Mouse (Mus musculus) kidney, postnatal 0 days (tissue): ENCODE measurements at regions not wholly inside any gene's neighbourhood (a gene's known extent, or its start where the extent isn't known, plus 50 kb on each side); places are given as distances from the start of the nearest gene placed in this dataset.

Experiments
- ATAC-seq: fragments of 200-750 bp; cut with Nextera tagmentation; replicated peaks from 2 replicates; pipeline ENCODE4 v1.8.0; 2017; ENCODE audit warnings: low read depth, moderate number of reproducible peaks, moderate TSS enrichment, moderate library complexity; ENCODE audit not compliant: low FRiP score
- DNase-seq: peaks from one replicate; pipeline ENCODE4 v3.0.0-alpha.2; 2016; ENCODE audit warnings: low spot score
- H3K27ac ChIP-seq: fragments of 300-500 bp; sonication (generic); 2 replicates; pipeline ENCODE4 v1.5.1; 2014; ENCODE audit warnings: mild to moderate bottlenecking
- H3K27me3 ChIP-seq: fragments of 300-500 bp; sonication (generic); 2 replicates; pipeline ENCODE4 v1.6.1; 2014; ENCODE audit warnings: low read length, mixed read lengths; ENCODE audit not compliant: insufficient read depth
- H3K36me3 ChIP-seq: fragments of 300-500 bp; sonication (generic); 2 replicates; pipeline ENCODE4 v1.6.1; 2014; ENCODE audit warnings: low read length, mixed read lengths; ENCODE audit not compliant: insufficient read depth
- H3K4me1 ChIP-seq: fragments of 300-500 bp; sonication (generic); replicated peaks from 2 replicates; pipeline ENCODE4 v1.6.1; 2014; ENCODE audit warnings: antibody characterized with exemption, low read length, mixed read lengths; ENCODE audit not compliant: insufficient read depth
- H3K4me2 ChIP-seq: fragments of 300-500 bp; sonication (generic); 2 replicates; pipeline ENCODE4 v1.6.1; 2014; ENCODE audit warnings: mild to moderate bottlenecking, low read length, moderate library complexity, mixed read lengths
- H3K4me3 ChIP-seq: fragments of 300-500 bp; sonication (generic); replicated peaks from 2 replicates; pipeline ENCODE4 v1.5.1; 2014; ENCODE audit warnings: low read depth, low read length
- H3K9ac ChIP-seq: fragments of 300-500 bp; sonication (generic); 2 replicates; pipeline ENCODE4 v1.6.1; 2014; ENCODE audit warnings: low read depth, low read length
- H3K9me3 ChIP-seq: fragments of 300-500 bp; sonication (generic); replicated peaks from 2 replicates; pipeline ENCODE4 v1.6.1; 2016; ENCODE audit warnings: low read length, inconsistent platforms, mixed read lengths
- CTCF ChIP-seq: IDR thresholded peaks from 2 replicates; pipeline ENCODE4 v1.5.1; 2016; ENCODE audit warnings: antibody characterized with exemption, low read depth, mild to moderate bottlenecking, moderate library complexity
- WGBS: fragments of 180-500 bp; shearing (Covaris S2); extraction: QIAGEN DNeasy Blood & Tissue Kit; methylation state at CpG from one replicate; pipeline ENCODE4 v1.1.7; 2014; 5-methylcytosine and 5-hydroxymethylcytosine counted together

GRCm38 (mm10) chr15:24422333-24422942 lies 991.1 kb downstream of the Basp1 start:
- Histone ChIP-seq H3K36me3 (no peaks in the 10 kb centered on the region), H3K4me2 (no peak overlapping the region), H3K27ac (no peak overlapping the region), H3K4me3 (no peak overlapping the region), H3K27me3 (no peaks in the 10 kb centered on the region), H3K9me3 (no peaks in the 10 kb centered on the region), H3K9ac (no peak overlapping the region), H3K4me1 (no peaks in the 10 kb centered on the region)
- TF ChIP-seq CTCF: no peak
- 61% methylated on average over 2 of the region's 2 CpGs for WGBS
- DNase-seq (no peak), ATAC-seq (no peak)

GRCm38 (mm10) chr15:24419736-24420135 lies 993.8 kb downstream of the Basp1 start:
- 59% methylated on average over 1 of the region's 1 CpGs for WGBS
- TF ChIP-seq CTCF: no peak
- no peaks in the 10 kb centered on the region for H3K36me3 ChIP-seq
- H3K4me1 ChIP-seq: no peaks in the 10 kb centered on the region
- no peak overlapping the region for H3K27ac ChIP-seq
- H3K4me3 ChIP-seq: no peak overlapping the region
- H3K9me3 ChIP-seq: no peaks in the 10 kb centered on the region
- ATAC-seq: no peak
- H3K27me3 ChIP-seq: no peaks in the 10 kb centered on the region
- H3K9ac ChIP-seq: no peak overlapping the region
- no peak overlapping the region for H3K4me2 ChIP-seq
- no peak for DNase-seq

GRCm38 (mm10) chr15:24419186-24419585 lies 994.4 kb downstream of the Basp1 start:
- Histone ChIP-seq H3K9ac (no peak overlapping the region), H3K4me3 (no peak overlapping the region), H3K4me1 (no peaks in the 10 kb centered on the region), H3K4me2 (no peak overlapping the region), H3K9me3 (no peaks in the 10 kb centered on the region), H3K27ac (no peak overlapping the region), H3K36me3 (no peaks in the 10 kb centered on the region), H3K27me3 (no peaks in the 10 kb centered on the region)
- no peak for ATAC-seq
- DNase-seq: no peak
- TF ChIP-seq CTCF: no peak
- WGBS: 73% methylated on average over 1 of the region's 1 CpGs

- H3K27me3 ChIP-seq: no peaks in the 10 kb centered on the region
- ATAC-seq (no peak), DNase-seq (peak; percentile 69)
- no peaks in the 10 kb centered on the region for H3K36me3 ChIP-seq
- H3K4me3 ChIP-seq: no peak overlapping the region
- no peak overlapping the region for H3K9ac ChIP-seq
- no peak overlapping the region for H3K4me2 ChIP-seq
- no peaks in the 10 kb centered on the region for H3K9me3 ChIP-seq
- 39% methylated on average over 3 of the region's 3 CpGs for WGBS
- peak; percentile 82 for TF ChIP-seq CTCF
- no peak overlapping the region for H3K27ac ChIP-seq
- H3K4me1 ChIP-seq: no peaks in the 10 kb centered on the region
Measured at GRCm38 (mm10) chr15:24407691-24408090, 1005.9 kb downstream of the Basp1 start.

GRCm38 (mm10) chr15:24405305-24405704 lies 1008.3 kb downstream of the Basp1 start:
- no peak overlapping the region for H3K9ac ChIP-seq
- 70% methylated on average over 1 of the region's 1 CpGs for WGBS
- no peak for DNase-seq
- no peak overlapping the region for H3K4me3 ChIP-seq
- H3K4me2 ChIP-seq: no peak overlapping the region
- TF ChIP-seq CTCF: no peak
- no peaks in the 10 kb centered on the region for H3K27me3 ChIP-seq
- H3K27ac ChIP-seq: no peak overlapping the region
- no peaks in the 10 kb centered on the region for H3K9me3 ChIP-seq
- H3K36me3 ChIP-seq: no peaks in the 10 kb centered on the region
- H3K4me1 ChIP-seq: no peaks in the 10 kb centered on the region
- ATAC-seq: no peak

GRCm38 (mm10) chr15:24400088-24400487 lies 1013.5 kb downstream of the Basp1 start:
- ATAC-seq (no peak), DNase-seq (no peak)
- no peaks in the 10 kb centered on the region for H3K4me1 ChIP-seq
- no peaks in the 10 kb centered on the region for H3K27me3 ChIP-seq
- no peaks in the 10 kb centered on the region for H3K9me3 ChIP-seq
- H3K27ac ChIP-seq: no peak overlapping the region
- no peaks in the 10 kb centered on the region for H3K36me3 ChIP-seq
- no peak overlapping the region for H3K4me2 ChIP-seq
- no peak for TF ChIP-seq CTCF
- WGBS: 83% methylated on average over 2 of the region's 2 CpGs
- no peak overlapping the region for H3K4me3 ChIP-seq
- no peak overlapping the region for H3K9ac ChIP-seq

- Histone ChIP-seq H3K27ac (no peak overlapping the region), H3K36me3 (no peaks in the 10 kb centered on the region), H3K4me1 (no peaks in the 10 kb centered on the region), H3K27me3 (no peaks in the 10 kb centered on the region), H3K9ac (no peak overlapping the region), H3K9me3 (no peaks in the 10 kb centered on the region), H3K4me3 (no peak overlapping the region), H3K4me2 (no peak overlapping the region)
- 77% methylated on average over 8 of the region's 8 CpGs for WGBS
- no peak for ATAC-seq
- no peak for TF ChIP-seq CTCF
- no peak for DNase-seq
Measured at GRCm38 (mm10) chr15:24358398-24358797, 1055.2 kb downstream of the Basp1 start.
